Mouse (Mus musculus): ENCODE measurements around the gene Epop. TPM values are rescaled to one million over a fixed set of nuclear protein-coding genes. Genes with fewer than 3 reads are reported as not detected.
A peak's percentile ranks its signal among the peaks of the same experiment; 100 is the strongest.
"Not testable (repeated sequence)": the region's sequence is repeated elsewhere in the genome, so short reads cannot be mapped to it uniquely, and the experiment has no call there.

Gene Epop
- polyA plus RNA-seq, 1 experiment from 2014 or later: 3.7 TPM

DNA sequence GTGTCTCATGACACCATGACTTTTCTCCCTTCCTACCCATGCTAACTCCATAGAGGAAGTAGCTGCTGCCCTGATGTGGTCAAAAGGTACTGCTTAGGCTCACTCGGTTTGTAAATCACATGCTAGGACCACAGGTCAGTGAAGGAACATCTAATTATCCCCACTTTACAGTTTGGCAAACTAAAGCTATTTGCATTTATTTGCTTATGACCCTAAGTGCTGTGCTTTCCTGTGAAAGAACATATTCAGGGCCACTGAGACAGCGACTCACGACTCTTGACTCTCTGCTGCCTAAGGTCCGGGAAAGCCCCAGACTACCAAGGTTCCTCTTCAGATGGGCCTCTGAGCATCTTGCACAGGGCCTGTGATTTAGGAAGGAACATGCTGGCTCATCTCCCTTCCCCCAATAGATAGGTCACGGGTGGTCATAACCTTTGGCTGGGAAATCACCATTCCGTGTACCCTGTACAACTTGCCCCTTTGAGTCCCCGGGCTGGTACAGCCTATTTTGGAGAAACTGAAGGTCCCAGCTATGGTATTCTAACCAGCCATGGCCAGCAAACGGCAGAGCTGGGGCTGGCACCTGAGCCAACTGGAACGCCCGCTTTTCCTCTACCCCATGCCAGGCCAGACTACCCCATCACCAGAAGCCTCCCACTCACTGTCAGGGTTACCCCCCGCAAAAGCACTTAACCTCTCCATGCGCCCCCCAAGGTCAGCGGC is 29.9 kb upstream of the Epop start:
- Histone ChIP-seq H3K4me2 (replicated peaks) (peak overlapping the region; percentile 87), H3K27me3 (replicated peaks) (peaks cover 5% of the 10 kb centered on the region; the same call in 1 of the 2 replicates), H3K36me3 (no peaks in the 10 kb centered on the region), H3K4me1 (replicated peaks) (peaks cover 37% of the 10 kb centered on the region), H3K27ac (peak overlapping the region; percentile 92), H3K9ac (peak overlapping the region; percentile 89), H3K9me3 (no peaks in the 10 kb centered on the region), H3K4me3 (replicated peaks) (peak overlapping the region; percentile 90)
- 5% methylated on average over 13 of the region's 13 CpGs for whole genome bisulfite sequencing
- no peak for ATAC-seq

DNA sequence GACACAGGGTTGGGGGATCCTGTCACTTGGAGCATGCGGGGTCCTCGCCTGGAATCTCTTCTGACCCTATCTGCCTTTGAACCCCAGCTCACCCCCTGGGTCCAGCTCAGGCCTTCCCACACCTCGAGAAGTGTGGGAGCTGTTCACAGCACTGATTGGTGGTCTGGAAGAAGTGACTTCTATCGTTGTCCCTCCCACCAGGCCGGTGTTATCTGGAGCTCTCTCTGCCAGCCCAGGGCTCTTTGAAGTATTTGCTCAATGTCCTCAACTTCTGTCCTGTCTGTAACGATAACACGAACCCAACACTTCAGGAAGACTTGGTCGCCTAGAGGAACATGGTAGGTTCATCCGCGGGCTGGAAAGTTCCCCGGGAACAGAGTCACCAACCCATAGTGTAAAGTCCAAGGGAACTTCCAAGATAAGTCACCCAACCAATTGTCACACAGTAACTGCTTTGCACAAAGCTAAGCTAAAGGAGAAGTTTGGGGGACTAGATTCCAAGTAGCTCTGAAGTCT is 29.3 kb upstream of the Epop start:
- H3K27ac ChIP-seq: peak overlapping the region; percentile 92

DNA sequence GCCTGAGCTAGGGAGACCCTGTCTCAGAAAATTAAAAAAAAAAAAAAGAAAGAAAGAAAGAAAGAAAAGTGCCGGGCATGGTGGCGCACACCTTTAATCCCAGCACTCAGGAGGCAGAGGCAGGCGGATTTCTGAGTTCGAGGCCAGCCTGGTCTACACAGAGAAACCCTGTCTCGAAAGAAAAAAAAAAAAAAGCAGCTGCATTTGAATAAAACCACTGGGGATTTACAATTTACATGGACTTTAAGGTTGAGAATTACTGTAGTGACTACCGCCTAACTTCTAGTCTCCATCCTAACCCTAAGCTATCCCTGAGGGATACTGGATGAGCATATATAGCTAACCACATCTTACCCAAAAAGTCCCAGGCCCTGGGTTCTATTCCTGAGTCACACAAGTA is 28.5 kb upstream of the Epop start:
- not testable (repeated sequence) for H3K9me3 ChIP-seq; H3K4me2 ChIP-seq (replicated peaks); H3K4me3 ChIP-seq (replicated peaks); ATAC-seq; H3K9ac ChIP-seq; H3K36me3 ChIP-seq; H3K27ac ChIP-seq; H3K27me3 ChIP-seq (replicated peaks)
- 89% methylated on average over 6 of the region's 6 CpGs for WGBS
- H3K4me1 ChIP-seq (replicated peaks): peaks cover 35% of the 10 kb centered on the region

More for the DNA sequence above, 29.3 kb upstream of the Epop start:
- Histone ChIP-seq H3K9me3 (no peaks in the 10 kb centered on the region), H3K4me2 (replicated peaks) (peak overlapping the region; percentile 87), H3K27me3 (replicated peaks) (peaks cover 5% of the 10 kb centered on the region; the same call in 1 of the 2 replicates), H3K4me3 (replicated peaks) (peak overlapping the region; percentile 90), H3K9ac (peak overlapping the region; percentile 89; the same call in 1 of the 2 replicates), H3K36me3 (no peaks in the 10 kb centered on the region), H3K4me1 (replicated peaks) (peaks cover 35% of the 10 kb centered on the region)
- ATAC-seq: no peak
- 45% methylated on average over 11 of the region's 11 CpGs for WGBS

GRCm38 (mm10) chr11:97657184-97657945 is 27.9 kb upstream of the Epop start:
- H3K27ac ChIP-seq: no peak overlapping the region
- no peak for ATAC-seq
- H3K36me3 ChIP-seq: no peaks in the 10 kb centered on the region
- no peak overlapping the region for H3K9ac ChIP-seq
- no peak overlapping the region for H3K4me2 ChIP-seq (replicated peaks)
- no peaks in the 10 kb centered on the region for H3K9me3 ChIP-seq
- no peak overlapping the region for H3K4me3 ChIP-seq (replicated peaks)
- H3K4me1 ChIP-seq (replicated peaks): peaks cover 31% of the 10 kb centered on the region
- H3K27me3 ChIP-seq (replicated peaks): peaks cover 5% of the 10 kb centered on the region; the same call in 1 of the 2 replicates
- 45% methylated on average over 5 of the region's 6 CpGs for WGBS

DNA sequence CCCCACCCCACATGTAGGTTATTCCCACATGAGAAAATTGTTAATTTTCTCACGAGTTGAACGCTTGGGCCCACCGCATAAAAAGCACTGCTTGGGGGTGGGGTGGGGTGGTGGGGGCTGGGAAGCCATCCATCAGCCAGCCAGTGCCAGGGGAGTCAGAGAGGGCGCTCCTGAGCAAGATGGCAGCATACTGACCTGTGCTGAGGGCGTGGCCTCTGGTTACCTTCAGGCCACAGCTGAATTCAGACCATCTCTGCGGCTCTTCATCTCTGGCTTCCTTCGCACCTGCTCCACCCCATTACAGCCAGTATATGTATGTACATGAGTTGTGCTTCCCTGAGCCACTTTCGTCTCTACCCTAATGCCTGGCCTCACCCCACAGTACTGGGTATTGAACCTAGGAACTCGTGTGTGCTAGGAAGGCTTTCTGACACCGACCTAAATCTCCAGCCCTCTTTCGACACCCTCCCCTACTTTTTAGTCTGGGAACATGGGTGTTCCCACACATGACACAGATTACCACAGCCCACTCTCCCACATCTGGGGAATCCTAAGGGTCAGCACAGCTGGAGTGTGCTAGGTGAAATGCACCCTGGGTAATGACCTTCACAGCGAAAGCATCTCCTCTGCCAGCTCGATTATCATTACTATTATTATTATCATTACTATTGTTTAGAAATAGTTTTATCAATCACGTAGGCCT is 26.9 kb upstream of the Epop start:
- 76% methylated on average over 14 of the region's 14 CpGs for WGBS
- Histone ChIP-seq H3K27ac (no peak overlapping the region), H3K4me2 (replicated peaks) (no peak overlapping the region), H3K4me3 (replicated peaks) (no peak overlapping the region), H3K36me3 (no peaks in the 10 kb centered on the region), H3K4me1 (replicated peaks) (peaks cover 22% of the 10 kb centered on the region), H3K27me3 (replicated peaks) (no peaks in the 10 kb centered on the region), H3K9ac (no peak overlapping the region), H3K9me3 (no peaks in the 10 kb centered on the region)
- ATAC-seq: no peak

GRCm38 (mm10) chr11:97654210-97654609 is 24.7 kb upstream of the Epop start:
- Histone ChIP-seq H3K36me3 (no peaks in the 10 kb centered on the region), H3K27me3 (replicated peaks) (no peaks in the 10 kb centered on the region), H3K4me3 (replicated peaks) (no peak overlapping the region), H3K9ac (no peak overlapping the region), H3K4me2 (replicated peaks) (no peak overlapping the region), H3K27ac (no peak overlapping the region), H3K9me3 (no peaks in the 10 kb centered on the region), H3K4me1 (replicated peaks) (0 out of 2 replicates have a peak, but pooled peaks cover 7% of the 10 kb centered on the region)
- WGBS: 89% methylated on average over 2 of the region's 2 CpGs
- ATAC-seq: no peak

DNA sequence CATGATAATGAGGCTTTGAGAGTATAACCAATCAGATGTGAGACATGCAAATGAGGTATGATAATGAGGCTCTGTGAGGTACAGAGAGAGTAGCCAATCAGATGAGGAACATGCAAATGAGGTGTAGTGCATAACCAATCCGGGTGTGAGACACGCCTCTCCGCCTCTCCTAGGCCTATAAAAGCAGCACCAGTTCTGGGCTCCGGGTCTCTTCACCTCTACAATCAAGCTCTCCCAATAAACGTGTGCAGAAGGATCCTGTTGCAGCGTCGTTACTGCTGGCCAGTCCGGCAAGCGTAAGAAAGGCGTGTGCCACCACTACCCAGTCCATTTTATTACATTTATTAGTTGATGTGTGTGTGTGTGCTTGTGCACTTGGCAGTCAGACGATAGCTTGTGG is 23.9 kb upstream of the Epop start:
- not testable (repeated sequence) for H3K9me3 ChIP-seq; H3K4me1 ChIP-seq (replicated peaks); H3K9ac ChIP-seq; H3K4me2 ChIP-seq (replicated peaks); H3K27ac ChIP-seq; H3K36me3 ChIP-seq; ATAC-seq; H3K4me3 ChIP-seq (replicated peaks); H3K27me3 ChIP-seq (replicated peaks)
- WGBS: 92% methylated on average over 11 of the region's 11 CpGs

GRCm38 (mm10) chr11:97650341-97650740 is 20.8 kb upstream of the Epop start:
- 73% methylated on average over 5 of the region's 5 CpGs for WGBS
- H3K9ac ChIP-seq: no peak overlapping the region
- no peaks in the 10 kb centered on the region for H3K4me1 ChIP-seq (replicated peaks)
- H3K27ac ChIP-seq: no peak overlapping the region
- H3K9me3 ChIP-seq: no peaks in the 10 kb centered on the region
- H3K27me3 ChIP-seq (replicated peaks): no peaks in the 10 kb centered on the region
- ATAC-seq: no peak
- H3K36me3 ChIP-seq: no peaks in the 10 kb centered on the region
- H3K4me3 ChIP-seq (replicated peaks): no peak overlapping the region
- H3K4me2 ChIP-seq (replicated peaks): no peak overlapping the region

DNA sequence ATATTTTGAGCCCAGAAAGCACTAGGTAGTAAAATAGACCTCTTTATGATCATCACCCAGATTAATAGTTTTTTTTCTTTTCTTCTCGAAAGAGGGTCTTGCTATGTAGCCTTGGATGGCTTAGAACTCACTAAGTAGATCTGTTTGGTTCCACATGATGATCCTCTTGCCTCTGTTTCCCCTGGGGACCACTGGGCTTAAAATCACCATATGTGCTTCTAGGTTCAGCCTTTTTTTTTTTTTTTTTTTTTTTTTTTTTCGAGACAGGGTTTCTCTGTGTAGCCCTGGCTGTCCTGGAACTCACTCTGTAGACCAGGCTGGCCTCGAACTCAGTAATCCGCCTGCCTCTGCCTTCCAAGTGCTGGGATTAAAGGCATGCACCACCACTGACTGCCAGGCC is 19.0 kb upstream of the Epop start:
- not testable (repeated sequence) for H3K27ac ChIP-seq; H3K27me3 ChIP-seq (replicated peaks); H3K9me3 ChIP-seq; H3K4me1 ChIP-seq (replicated peaks); H3K4me2 ChIP-seq (replicated peaks); H3K9ac ChIP-seq; ATAC-seq; H3K4me3 ChIP-seq (replicated peaks); H3K36me3 ChIP-seq
- WGBS: 93% methylated on average over 3 of the region's 4 CpGs

GRCm38 (mm10) chr11:97644834-97645233 is 15.3 kb upstream of the Epop start:
- no peak overlapping the region for H3K9ac ChIP-seq
- H3K27me3 ChIP-seq (replicated peaks): no peaks in the 10 kb centered on the region
- no peaks in the 10 kb centered on the region for H3K9me3 ChIP-seq
- H3K4me2 ChIP-seq (replicated peaks): no peak overlapping the region
- no peak overlapping the region for H3K27ac ChIP-seq
- WGBS: 3% methylated on average over 6 of the region's 6 CpGs
- ATAC-seq: no peak
- H3K4me3 ChIP-seq (replicated peaks): no peak overlapping the region
- no peaks in the 10 kb centered on the region for H3K4me1 ChIP-seq (replicated peaks)
- no peaks in the 10 kb centered on the region for H3K36me3 ChIP-seq

DNA sequence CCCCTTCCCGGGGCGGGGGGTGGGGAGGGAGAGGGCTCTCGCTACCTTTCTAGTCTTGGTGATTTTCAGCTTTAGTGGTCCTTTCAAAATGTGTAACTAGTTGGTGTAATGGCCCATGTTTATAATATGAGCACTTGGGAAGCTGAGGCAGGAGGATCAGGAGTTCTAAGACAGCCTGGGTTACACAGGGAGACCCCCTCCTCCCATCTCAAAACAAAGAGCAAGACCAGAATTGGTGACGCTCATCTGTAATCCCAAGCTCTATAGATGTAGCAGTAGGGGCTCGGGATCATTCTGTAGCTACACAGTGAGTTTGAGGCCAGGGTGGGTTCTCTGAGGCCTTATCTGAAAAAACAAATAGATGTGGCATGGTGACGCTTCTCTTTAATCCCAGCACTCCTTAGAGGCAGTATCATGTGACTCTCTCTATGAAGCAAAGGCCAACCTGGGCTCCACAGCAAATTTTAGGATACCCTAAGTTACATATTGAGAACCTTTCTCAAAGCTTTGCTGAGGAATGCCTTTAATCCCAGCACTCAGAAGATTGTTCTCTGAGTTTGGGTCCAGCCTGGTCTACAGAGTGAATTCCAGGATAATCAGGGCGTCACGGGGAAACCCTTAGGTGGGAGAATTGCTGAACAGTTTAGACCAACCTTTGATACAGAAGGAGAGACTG is 14.0 kb upstream of the Epop start:
- ATAC-seq: no peak
- H3K4me3 ChIP-seq (replicated peaks): no peak overlapping the region
- no peaks in the 10 kb centered on the region for H3K27me3 ChIP-seq (replicated peaks)
- H3K27ac ChIP-seq: no peak overlapping the region
- H3K4me1 ChIP-seq (replicated peaks): no peaks in the 10 kb centered on the region
- no peak overlapping the region for H3K9ac ChIP-seq
- H3K9me3 ChIP-seq: no peaks in the 10 kb centered on the region
- no peak overlapping the region for H3K4me2 ChIP-seq (replicated peaks)
- WGBS: 75% methylated on average over 8 of the region's 8 CpGs
- no peaks in the 10 kb centered on the region for H3K36me3 ChIP-seq

DNA sequence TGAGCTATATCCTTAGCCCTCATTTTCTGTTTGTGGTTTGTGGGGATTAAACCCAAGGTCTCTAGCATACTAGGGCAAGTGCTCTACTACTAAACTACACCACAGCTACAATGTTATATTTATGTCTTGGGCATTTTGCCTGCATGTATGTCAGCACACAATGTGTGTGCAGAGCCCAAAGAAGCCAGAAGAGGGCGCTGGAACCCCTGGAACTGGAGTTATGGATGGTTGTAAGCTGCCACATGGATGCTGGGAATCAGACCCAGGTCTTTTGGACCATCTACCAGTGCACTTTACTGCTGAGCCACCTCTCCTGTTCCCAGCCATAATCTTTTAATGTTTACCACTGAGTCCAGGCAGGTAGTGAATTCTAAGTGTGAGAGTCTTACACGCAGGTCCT is 13.2 kb upstream of the Epop start:
- Histone ChIP-seq H3K9me3 (no peaks in the 10 kb centered on the region), H3K27me3 (replicated peaks) (no peaks in the 10 kb centered on the region), H3K9ac (no peak overlapping the region), H3K27ac (no peak overlapping the region), H3K4me2 (replicated peaks) (no peak overlapping the region), H3K4me1 (replicated peaks) (no peaks in the 10 kb centered on the region), H3K4me3 (replicated peaks) (no peak overlapping the region), H3K36me3 (no peaks in the 10 kb centered on the region)
- ATAC-seq: no peak
- WGBS: 50% methylated on average over 2 of the region's 2 CpGs

All from intestine, embryonic 15.5 days (tissue).